Mouse (Mus musculus) hindbrain, postnatal 0 days (tissue): ENCODE data around the gene Uqcrc2. TPM values are rescaled to one million over a fixed set of nuclear protein-coding genes. Genes with fewer than 3 reads are reported as not detected.

Experiments
- ATAC-seq: fragments of 200-750 bp; cut with Nextera tagmentation; 2 replicates; pipeline ENCODE4 v1.8.0; 2017; ENCODE audit warnings: mild to moderate bottlenecking, moderate TSS enrichment, moderate library complexity
- DNase-seq: peaks from one replicate; pipeline ENCODE4 v3.0.0-alpha.2; 2015; ENCODE audit warnings: low spot score
- H3K27ac ChIP-seq: fragments of 300-500 bp; sonication (generic); 2 replicates; pipeline ENCODE4 v1.5.1; 2014; ENCODE audit warnings: mild to moderate bottlenecking
- H3K27me3 ChIP-seq: fragments of 300-500 bp; sonication (generic); 2 replicates; pipeline ENCODE4 v1.6.1; 2014; ENCODE audit warnings: low read length, mixed read lengths; ENCODE audit not compliant: insufficient read depth
- H3K36me3 ChIP-seq: fragments of 300-500 bp; sonication (generic); 2 replicates; pipeline ENCODE4 v1.6.1; 2014; ENCODE audit warnings: low read length, mixed read lengths; ENCODE audit not compliant: insufficient read depth
- H3K4me1 ChIP-seq: fragments of 300-500 bp; sonication (generic); 2 replicates; pipeline ENCODE4 v1.6.1; 2014; ENCODE audit warnings: antibody characterized with exemption, low read length, mixed read lengths; ENCODE audit not compliant: insufficient read depth
- H3K4me2 ChIP-seq: fragments of 300-500 bp; sonication (generic); 2 replicates; pipeline ENCODE4 v1.6.1; 2014; ENCODE audit warnings: low read depth, mild to moderate bottlenecking, low read length, moderate library complexity, mixed read lengths
- H3K4me3 ChIP-seq: fragments of 300-500 bp; sonication (generic); 2 replicates; pipeline ENCODE4 v1.5.1; 2014; ENCODE audit warnings: low read length
- H3K9ac ChIP-seq: fragments of 300-500 bp; sonication (generic); replicated peaks from 2 replicates; pipeline ENCODE4 v1.6.1; 2014; ENCODE audit warnings: mild to moderate bottlenecking, low read length, moderate library complexity, mixed read lengths
- H3K9me3 ChIP-seq: fragments of 300-500 bp; sonication (generic); 2 replicates; pipeline ENCODE4 v1.6.1; 2016; ENCODE audit warnings: low read length, mixed read lengths
- CTCF ChIP-seq: IDR thresholded peaks from 2 replicates; pipeline ENCODE4 v1.5.1; 2016; ENCODE audit warnings: antibody characterized with exemption, control low read depth, low read depth
- WGBS: fragments of 180-500 bp; shearing (Covaris S2); extraction: QIAGEN DNeasy Blood & Tissue Kit; methylation state at CpG from one replicate; pipeline ENCODE4 v1.1.7; 2014; 5-methylcytosine and 5-hydroxymethylcytosine counted together
- polyA plus RNA-seq: library from polyadenylated mRNA; unstranded; fragments of >200 nt; fragmentation: Nextera tagmentation; extraction: Ambion mirVana; gene quantifications from 2 replicates; pipeline ENCODE4 v1.2.1, GENCODE M21; 2015
- total RNA-seq: library from RNA; depleted of rRNA; stranded (reverse); fragments of >200 nt; gene quantifications from 2 replicates; pipeline ENCODE4 v1.2.3, GENCODE M21; 2014

Uqcrc2 gene
- total and polyA plus RNA-seq, 2 experiments from 2014 or later = 165 to 244 TPM

GRCm38 (mm10) chr7:120632518-120632917 lies 2.5 kb upstream of the Uqcrc2 start:
- Histone ChIP-seq H3K4me3 (no peak overlapping the region), H3K36me3 (no peaks in the 10 kb centered on the region), H3K27ac (no peak overlapping the region), H3K9me3 (no peaks in the 10 kb centered on the region), H3K27me3 (no peaks in the 10 kb centered on the region), H3K4me1 (0 out of 2 replicates have a peak, but pooled peaks cover 5% of the 10 kb centered on the region), H3K9ac (no peak overlapping the region), H3K4me2 (no peak overlapping the region)
- TF ChIP-seq CTCF = peak; percentile 60
- ATAC-seq (no peak), DNase-seq (peak; percentile 62)
- WGBS = 54% methylated on average over 1 of the region's 1 CpGs

GRCm38 (mm10) chr7:120634301-120634700 lies 675 bp upstream of the Uqcrc2 start:
- H3K4me3 ChIP-seq = peak overlapping the region; percentile 72
- H3K36me3 ChIP-seq = peaks cover 9% of the 10 kb centered on the region
- peak overlapping the region; percentile 73 for H3K9ac ChIP-seq
- ATAC-seq (no peak), DNase-seq (no peak)
- peak overlapping the region; percentile 91 for H3K27ac ChIP-seq
- 9% methylated on average over 9 of the region's 9 CpGs for WGBS
- H3K4me2 ChIP-seq = peak overlapping the region; percentile 79
- no peaks in the 10 kb centered on the region for H3K27me3 ChIP-seq
- TF ChIP-seq CTCF = no peak
- H3K4me1 ChIP-seq = 0 out of 2 replicates have a peak, but pooled peaks cover 5% of the 10 kb centered on the region
- no peaks in the 10 kb centered on the region for H3K9me3 ChIP-seq

GRCm38 (mm10) chr7:120635362-120635781 lies 396 bp downstream of the Uqcrc2 start:
- peak overlapping the region; percentile 91 for H3K27ac ChIP-seq
- no peaks in the 10 kb centered on the region for H3K9me3 ChIP-seq
- H3K9ac ChIP-seq = peak overlapping the region; percentile 73
- under 1% methylated on average over 32 of the region's 32 CpGs for WGBS
- peak overlapping the region; percentile 79 for H3K4me2 ChIP-seq
- ATAC-seq = no peak; the same call in 1 of the 2 replicates
- H3K36me3 ChIP-seq = peaks cover 18% of the 10 kb centered on the region
- H3K4me1 ChIP-seq = 0 out of 2 replicates have a peak, but pooled peaks cover 5% of the 10 kb centered on the region
- DNase-seq = no peak
- H3K4me3 ChIP-seq = peak overlapping the region; percentile 72
- no peak for TF ChIP-seq CTCF
- no peaks in the 10 kb centered on the region for H3K27me3 ChIP-seq

- 1% methylated on average over 11 of the region's 11 CpGs for WGBS
- Histone ChIP-seq H3K4me2 (peak overlapping the region; percentile 79), H3K27ac (peak overlapping the region; percentile 91), H3K4me3 (peak overlapping the region; percentile 72), H3K27me3 (no peaks in the 10 kb centered on the region), H3K9me3 (no peaks in the 10 kb centered on the region), H3K9ac (peak overlapping the region; percentile 73), H3K4me1 (0 out of 2 replicates have a peak, but pooled peaks cover 5% of the 10 kb centered on the region), H3K36me3 (peaks cover 21% of the 10 kb centered on the region)
- DNase-seq = peak; percentile 43
- no peak for ATAC-seq
- no peak for TF ChIP-seq CTCF
These were observed 845 bp downstream of the Uqcrc2 start for GRCm38 (mm10) chr7:120635821-120636220.

GRCm38 (mm10) chr7:120643217-120643616 lies 8.2 kb downstream of the Uqcrc2 start:
- Histone ChIP-seq H3K27me3 (no peaks in the 10 kb centered on the region), H3K9me3 (no peaks in the 10 kb centered on the region), H3K36me3 (peaks cover 65% of the 10 kb centered on the region), H3K4me1 (no peaks in the 10 kb centered on the region), H3K4me2 (no peak overlapping the region), H3K9ac (no peak overlapping the region), H3K27ac (no peak overlapping the region), H3K4me3 (no peak overlapping the region)
- peak; percentile 6 for DNase-seq
- TF ChIP-seq CTCF = peak; percentile 35
- 67% methylated on average over 4 of the region's 4 CpGs for WGBS
- ATAC-seq = no peak

- Histone ChIP-seq H3K27me3 (no peaks in the 10 kb centered on the region), H3K9ac (no peak overlapping the region), H3K9me3 (no peaks in the 10 kb centered on the region), H3K4me3 (no peak overlapping the region), H3K27ac (no peak overlapping the region), H3K4me2 (no peak overlapping the region), H3K4me1 (no peaks in the 10 kb centered on the region), H3K36me3 (peaks cover 69% of the 10 kb centered on the region)
- DNase-seq (no peak), ATAC-seq (no peak)
- WGBS = 70% methylated on average over 2 of the region's 2 CpGs
- no peak for TF ChIP-seq CTCF
These were observed 12.9 kb downstream of the Uqcrc2 start for GRCm38 (mm10) chr7:120647849-120648248.

GRCm38 (mm10) chr7:120662079-120662478 lies 27.1 kb downstream of the Uqcrc2 start:
- Histone ChIP-seq H3K9me3 (no peaks in the 10 kb centered on the region), H3K4me2 (no peak overlapping the region), H3K27ac (no peak overlapping the region), H3K4me1 (no peaks in the 10 kb centered on the region), H3K9ac (no peak overlapping the region), H3K36me3 (peaks cover 28% of the 10 kb centered on the region), H3K27me3 (no peaks in the 10 kb centered on the region), H3K4me3 (no peak overlapping the region)
- DNase-seq (no peak), ATAC-seq (no peak)
- no peak for TF ChIP-seq CTCF
- WGBS = 91% methylated on average over 4 of the region's 4 CpGs
